In genomic region chr14:114840766-114841165, GRCm38 (mm10) we compare ENCODE assay signal across 31 mouse cellular contexts.
DNase-seq lines count a peak whose midpoint lies in the region; ATAC-seq and TF ChIP-seq lines count a peak whose summit lies in the region.
"Had no signal": no experiment of that assay in that cellular context is flagged by ENCODE, and none has a peak within 500 bp of the region (broad histone marks: within the 10 kb centered on the region; RNA-seq: fewer than 3 reads in every experiment).

No protein-coding gene starts in this region.

- 92% methylated on average over 5 of the region's 5 CpGs for WGBS in forebrain, embryonic 10.5 days
- WGBS in forebrain, embryonic 14.5 days = 88% methylated on average over 5 of the region's 5 CpGs
- WGBS in stomach, postnatal 0 days = 54% methylated on average over 5 of the region's 5 CpGs
- WGBS in kidney, embryonic 15.5 days = 78% methylated on average over 5 of the region's 5 CpGs

- no peaks in the 10 kb centered on the region for H3K36me3 ChIP-seq in forebrain, embryonic 10.5 days (replicated peaks)
- H3K36me3 ChIP-seq in forebrain, embryonic 14.5 days (ENCODE audit: control insufficient read depth, insufficient read depth, low read length) = no peaks in the 10 kb centered on the region
- no peaks in the 10 kb centered on the region for H3K36me3 ChIP-seq in testis, adult 2 months (ENCODE audit: control insufficient read depth, insufficient read depth, low read length)
- H3K36me3 ChIP-seq in stomach, postnatal 0 days (ENCODE audit: control insufficient read depth, insufficient read depth, low read length) = no peaks in the 10 kb centered on the region
- no peaks in the 10 kb centered on the region for H3K36me3 ChIP-seq in kidney, embryonic 15.5 days
- H3K36me3 ChIP-seq: embryonic facial prominence, embryonic 15.5 days; forebrain, embryonic 15.5 days; heart, embryonic 15.5 days; limb, embryonic 15.5 days; midbrain, embryonic 10.5 days; midbrain, embryonic 15.5 days; neural tube, embryonic 15.5 days had no signal

- peaks cover 58% of the 10 kb centered on the region for H3K4me1 ChIP-seq in forebrain, embryonic 10.5 days
- peaks cover 5% of the 10 kb centered on the region; the same call in 1 of the 2 replicates for H3K4me1 ChIP-seq in forebrain, embryonic 14.5 days (ENCODE audit: control insufficient read depth, insufficient read depth, low read length)
- no peaks in the 10 kb centered on the region for H3K4me1 ChIP-seq in testis, adult 2 months (ENCODE audit: control insufficient read depth, insufficient read depth, low read length)
- no peaks in the 10 kb centered on the region for H3K4me1 ChIP-seq in stomach, postnatal 0 days (replicated peaks; ENCODE audit: control insufficient read depth, insufficient read depth)
- H3K4me1 ChIP-seq in kidney, embryonic 15.5 days = peaks cover 12% of the 10 kb centered on the region; the same call in 1 of the 2 replicates
- H3K4me1 ChIP-seq: heart, embryonic 15.5 days had no signal

- no peak for TF ChIP-seq EP300 in stomach, postnatal 0 days (optimal IDR thresholded peaks at IDR 0.05)

- 0 out of 2 replicates have a peak overlapping the region, but pooled peaks have one; percentile 15 for H3K27ac ChIP-seq in forebrain, embryonic 10.5 days
- no peak overlapping the region for H3K27ac ChIP-seq in forebrain, embryonic 14.5 days (ENCODE audit: low read depth, low read length)
- H3K27ac ChIP-seq in testis, adult 2 months (ENCODE audit: control insufficient read depth, insufficient read depth, low read depth, low read length) = 0 out of 2 replicates have a peak overlapping the region, but pooled peaks have one; percentile 49
- no peak overlapping the region for H3K27ac ChIP-seq in stomach, postnatal 0 days (replicated peaks)
- H3K27ac ChIP-seq in kidney, embryonic 15.5 days = no peak overlapping the region
- H3K27ac ChIP-seq: embryonic facial prominence, embryonic 15.5 days; forebrain, embryonic 15.5 days; heart, embryonic 15.5 days; hindbrain, embryonic 14.5 days; layer of hippocampus, adult 2 months; limb, embryonic 15.5 days; liver, embryonic 14.5 days; midbrain, embryonic 10.5 days; midbrain, embryonic 15.5 days; neural tube, embryonic 15.5 days had no signal

- no peak for TF ChIP-seq POLR2A in testis, adult 2 months (IDR thresholded peaks at IDR 0.05; ENCODE audit: control insufficient read depth, low read depth, low read length)

- no peaks in the 10 kb centered on the region for H3K9me3 ChIP-seq in forebrain, embryonic 10.5 days
- H3K9me3 ChIP-seq in forebrain, embryonic 14.5 days (replicated peaks; ENCODE audit: control insufficient read depth, low read length) = no peaks in the 10 kb centered on the region
- H3K9me3 ChIP-seq in stomach, postnatal 0 days (ENCODE audit: control insufficient read depth, low read length) = no peaks in the 10 kb centered on the region
- H3K9me3 ChIP-seq in kidney, embryonic 15.5 days (replicated peaks) = no peaks in the 10 kb centered on the region
- H3K9me3 ChIP-seq: embryonic facial prominence, embryonic 15.5 days; forebrain, embryonic 15.5 days; heart, embryonic 15.5 days; limb, embryonic 15.5 days; midbrain, embryonic 10.5 days; midbrain, embryonic 15.5 days; neural tube, embryonic 15.5 days had no signal

- DNase-seq in forebrain, embryonic 10.5 days (ENCODE audit: extremely low spot score, low spot score) = no peak
- DNase-seq in forebrain, embryonic 14.5 days (ENCODE audit: low spot score) = no peak
- no peak for DNase-seq in testis, postnatal 10 days (ENCODE audit: low spot score)
- peak; percentile 41 for DNase-seq in lung, postnatal 25 days (ENCODE audit: low spot score)
- peak; percentile 22 for DNase-seq in stomach, postnatal 0 days (ENCODE audit: low spot score)
- no peak for DNase-seq in gastrocnemius, postnatal 10 days
- DNase-seq: adrenal gland, adult 2 months; adrenal gland, postnatal 36 days; cerebellum, adult 18-20 months; cerebellum, postnatal 10 days; heart, postnatal 36 days; kidney, postnatal 36 days; retina, postnatal 1 day; spleen, adult 18-20 months; thymus, adult 18-20 months; thymus, postnatal 25 days had no signal

- H3K4me2 ChIP-seq in forebrain, embryonic 14.5 days (ENCODE audit: low read length) = no peak overlapping the region
- H3K4me2 ChIP-seq in stomach, postnatal 0 days (replicated peaks; ENCODE audit: low read depth) = no peak overlapping the region
- no peak overlapping the region for H3K4me2 ChIP-seq in kidney, embryonic 15.5 days
- H3K4me2 ChIP-seq: embryonic facial prominence, embryonic 15.5 days; forebrain, embryonic 15.5 days; heart, embryonic 15.5 days; hindbrain, embryonic 14.5 days; limb, embryonic 15.5 days; midbrain, embryonic 15.5 days; neural tube, embryonic 15.5 days had no signal

- TF ChIP-seq CTCF in testis, adult 2 months (IDR thresholded peaks at IDR 0.05; ENCODE audit: control insufficient read depth, insufficient read depth, insufficient replicate concordance, low read depth, low read length) = no peak
- TF ChIP-seq CTCF in stomach, postnatal 0 days (IDR thresholded peaks at IDR 0.05; ENCODE audit: low read depth) = no peak

- peaks cover 6% of the 10 kb centered on the region for H3K27me3 ChIP-seq in forebrain, embryonic 10.5 days (ENCODE audit: poor library complexity, severe bottlenecking)
- no peaks in the 10 kb centered on the region for H3K27me3 ChIP-seq in forebrain, embryonic 14.5 days (replicated peaks; ENCODE audit: control insufficient read depth, insufficient read depth, low read length)
- no peaks in the 10 kb centered on the region for H3K27me3 ChIP-seq in testis, adult 2 months (ENCODE audit: control insufficient read depth, insufficient read depth, low read length)
- H3K27me3 ChIP-seq in stomach, postnatal 0 days (ENCODE audit: control insufficient read depth, insufficient read depth, low read length) = no peaks in the 10 kb centered on the region
- no peaks in the 10 kb centered on the region for H3K27me3 ChIP-seq in kidney, embryonic 15.5 days
- H3K27me3 ChIP-seq: CH12.LX; embryonic facial prominence, embryonic 15.5 days; forebrain, embryonic 15.5 days; heart, embryonic 15.5 days; limb, embryonic 15.5 days; midbrain, embryonic 15.5 days; neural tube, embryonic 15.5 days had no signal

- no peak for ATAC-seq in forebrain, embryonic 14.5 days
- peak; percentile 51; the same call in 1 of the 2 replicates for ATAC-seq in stomach, postnatal 0 days (ENCODE audit: low FRiP score, low TSS enrichment)
- ATAC-seq in kidney, embryonic 15.5 days (replicated peaks; ENCODE audit: low FRiP score) = no peak
- ATAC-seq: activated CD4-positive, CD25-positive, alpha-beta regulatory T cell, adult 4 months; forebrain, embryonic 15.5 days; intestine, postnatal 0 days; midbrain, embryonic 15.5 days had no signal

- H3K9ac ChIP-seq in forebrain, embryonic 14.5 days (ENCODE audit: low read length) = no peak overlapping the region
- no peak overlapping the region for H3K9ac ChIP-seq in stomach, postnatal 0 days (ENCODE audit: low read length)
- H3K9ac ChIP-seq in kidney, embryonic 15.5 days = no peak overlapping the region
- H3K9ac ChIP-seq: embryonic facial prominence, embryonic 15.5 days; forebrain, embryonic 15.5 days; heart, embryonic 15.5 days; hindbrain, embryonic 14.5 days; limb, embryonic 15.5 days; liver, embryonic 14.5 days; midbrain, embryonic 15.5 days; neural tube, embryonic 15.5 days had no signal

- no peak overlapping the region for H3K4me3 ChIP-seq in forebrain, embryonic 10.5 days
- no peak overlapping the region for H3K4me3 ChIP-seq in forebrain, embryonic 14.5 days (ENCODE audit: low read depth, low read length)
- no peak overlapping the region for H3K4me3 ChIP-seq in testis, adult 2 months (ENCODE audit: control insufficient read depth, low read depth, low read length)
- H3K4me3 ChIP-seq in stomach, postnatal 0 days (ENCODE audit: low read depth, low read length) = no peak overlapping the region
- H3K4me3 ChIP-seq in kidney, embryonic 15.5 days (replicated peaks) = no peak overlapping the region
- H3K4me3 ChIP-seq: embryonic facial prominence, embryonic 15.5 days; forebrain, embryonic 15.5 days; heart, embryonic 15.5 days; layer of hippocampus, adult 2 months; limb, embryonic 15.5 days; midbrain, embryonic 10.5 days; midbrain, embryonic 15.5 days; neural tube, embryonic 15.5 days had no signal

Comparison
In these comparisons a context has a peak if more than half of its experiments do, and no peak if none do; other contexts are left out.
1. H3K27ac ChIP-seq: peak in forebrain, embryonic 10.5 days (single experiment) and testis, adult 2 months (single experiment); none in forebrain, embryonic 14.5 days (single experiment), stomach, postnatal 0 days (single experiment) and kidney, embryonic 15.5 days (single experiment).
2. DNase-seq: peak in lung, postnatal 25 days (single experiment) and stomach, postnatal 0 days (single experiment); none in forebrain, embryonic 10.5 days (single experiment), forebrain, embryonic 14.5 days (single experiment), testis, postnatal 10 days (single experiment) and gastrocnemius, postnatal 10 days (single experiment).